Mouse (Mus musculus): ENCODE results near the gene Xrcc5. TPM values are rescaled to one million over a fixed set of nuclear protein-coding genes. Genes with fewer than 3 reads are reported as not detected.

Xrcc5 gene
- polyA plus RNA-seq, 1 experiment: 4.7 TPM

- no peak for DNase-seq
- Histone ChIP-seq H3K27me3 (ENCODE audit: control insufficient read depth, insufficient read depth, low read length) (no peaks in the 10 kb centered on the region), H3K4me1 (replicated peaks; ENCODE audit: control insufficient read depth, insufficient read depth, low read length) (peaks cover 3% of the 10 kb centered on the region), H3K27ac (ENCODE audit: control insufficient read depth, insufficient read depth, low read length) (no peak overlapping the region), H3K36me3 (ENCODE audit: control insufficient read depth, insufficient read depth, low read length) (no peaks in the 10 kb centered on the region), H3K4me3 (ENCODE audit: control insufficient read depth, insufficient read depth, low read length) (no peak overlapping the region)
- TF ChIP-seq CTCF (IDR thresholded peaks at IDR 0.05; ENCODE audit: borderline replicate concordance, control insufficient read depth, extremely low read depth, insufficient read depth, low read length, poor library complexity) (no peak), POLR2A (IDR thresholded peaks at IDR 0.05; ENCODE audit: control insufficient read depth, extremely low read depth, insufficient read depth, low read length, poor library complexity) (no peak)
- WGBS: 65% methylated on average over 4 of the region's 4 CpGs
Measured at GRCm38 (mm10) chr1:72287893-72288292, 19.3 kb upstream of the Xrcc5 start.

- DNase-seq: no peak
- Histone ChIP-seq H3K27ac (ENCODE audit: control insufficient read depth, insufficient read depth, low read length) (no peak overlapping the region), H3K27me3 (ENCODE audit: control insufficient read depth, insufficient read depth, low read length) (no peaks in the 10 kb centered on the region), H3K4me1 (replicated peaks; ENCODE audit: control insufficient read depth, insufficient read depth, low read length) (peaks cover 3% of the 10 kb centered on the region), H3K4me3 (ENCODE audit: control insufficient read depth, insufficient read depth, low read length) (no peak overlapping the region), H3K36me3 (ENCODE audit: control insufficient read depth, insufficient read depth, low read length) (no peaks in the 10 kb centered on the region)
- WGBS: 94% methylated on average over 4 of the region's 4 CpGs
- TF ChIP-seq CTCF (IDR thresholded peaks at IDR 0.05; ENCODE audit: borderline replicate concordance, control insufficient read depth, extremely low read depth, insufficient read depth, low read length, poor library complexity) (no peak), POLR2A (IDR thresholded peaks at IDR 0.05; ENCODE audit: control insufficient read depth, extremely low read depth, insufficient read depth, low read length, poor library complexity) (no peak)
Measured at GRCm38 (mm10) chr1:72288527-72289150, 18.6 kb upstream of the Xrcc5 start.

- Histone ChIP-seq H3K4me1 (replicated peaks; ENCODE audit: control insufficient read depth, insufficient read depth, low read length) (no peaks in the 10 kb centered on the region), H3K4me3 (ENCODE audit: control insufficient read depth, insufficient read depth, low read length) (no peak overlapping the region), H3K27ac (ENCODE audit: control insufficient read depth, insufficient read depth, low read length) (no peak overlapping the region), H3K36me3 (ENCODE audit: control insufficient read depth, insufficient read depth, low read length) (no peaks in the 10 kb centered on the region), H3K27me3 (ENCODE audit: control insufficient read depth, insufficient read depth, low read length) (no peaks in the 10 kb centered on the region)
- TF ChIP-seq POLR2A (IDR thresholded peaks at IDR 0.05; ENCODE audit: control insufficient read depth, extremely low read depth, insufficient read depth, low read length, poor library complexity): no peak
- no peak for TF ChIP-seq CTCF (IDR thresholded peaks at IDR 0.05; ENCODE audit: borderline replicate concordance, control insufficient read depth, extremely low read depth, insufficient read depth, low read length, poor library complexity)
- 96% methylated on average over 4 of the region's 4 CpGs for WGBS
- DNase-seq: no peak
Measured at GRCm38 (mm10) chr1:72290896-72291295, 16.3 kb upstream of the Xrcc5 start.

- TF ChIP-seq CTCF (IDR thresholded peaks at IDR 0.05; ENCODE audit: borderline replicate concordance, control insufficient read depth, extremely low read depth, insufficient read depth, low read length, poor library complexity) (no peak), POLR2A (IDR thresholded peaks at IDR 0.05; ENCODE audit: control insufficient read depth, extremely low read depth, insufficient read depth, low read length, poor library complexity) (no peak)
- H3K4me3 ChIP-seq (ENCODE audit: control insufficient read depth, insufficient read depth, low read length): no peak overlapping the region
- H3K27me3 ChIP-seq (ENCODE audit: control insufficient read depth, insufficient read depth, low read length): no peaks in the 10 kb centered on the region
- H3K36me3 ChIP-seq (ENCODE audit: control insufficient read depth, insufficient read depth, low read length): no peaks in the 10 kb centered on the region
- WGBS: 96% methylated on average over 4 of the region's 4 CpGs
- no peak overlapping the region for H3K27ac ChIP-seq (ENCODE audit: control insufficient read depth, insufficient read depth, low read length)
- no peak for DNase-seq
- H3K4me1 ChIP-seq (replicated peaks; ENCODE audit: control insufficient read depth, insufficient read depth, low read length): no peaks in the 10 kb centered on the region
Measured at GRCm38 (mm10) chr1:72291421-72291820, 15.8 kb upstream of the Xrcc5 start.

- 93% methylated on average over 2 of the region's 2 CpGs for WGBS
- no peak for DNase-seq
- Histone ChIP-seq H3K36me3 (ENCODE audit: control insufficient read depth, insufficient read depth, low read length) (no peaks in the 10 kb centered on the region), H3K27me3 (ENCODE audit: control insufficient read depth, insufficient read depth, low read length) (no peaks in the 10 kb centered on the region), H3K4me3 (ENCODE audit: control insufficient read depth, insufficient read depth, low read length) (no peak overlapping the region), H3K27ac (ENCODE audit: control insufficient read depth, insufficient read depth, low read length) (no peak overlapping the region), H3K4me1 (replicated peaks; ENCODE audit: control insufficient read depth, insufficient read depth, low read length) (no peaks in the 10 kb centered on the region)
- TF ChIP-seq CTCF (IDR thresholded peaks at IDR 0.05; ENCODE audit: borderline replicate concordance, control insufficient read depth, extremely low read depth, insufficient read depth, low read length, poor library complexity) (no peak), POLR2A (IDR thresholded peaks at IDR 0.05; ENCODE audit: control insufficient read depth, extremely low read depth, insufficient read depth, low read length, poor library complexity) (no peak)
Measured at GRCm38 (mm10) chr1:72291925-72292324, 15.3 kb upstream of the Xrcc5 start.

- no peaks in the 10 kb centered on the region for H3K4me1 ChIP-seq (replicated peaks; ENCODE audit: control insufficient read depth, insufficient read depth, low read length)
- TF ChIP-seq POLR2A (IDR thresholded peaks at IDR 0.05; ENCODE audit: control insufficient read depth, extremely low read depth, insufficient read depth, low read length, poor library complexity) (no peak), CTCF (IDR thresholded peaks at IDR 0.05; ENCODE audit: borderline replicate concordance, control insufficient read depth, extremely low read depth, insufficient read depth, low read length, poor library complexity) (no peak)
- DNase-seq: no peak
- 61% methylated on average over 4 of the region's 4 CpGs for WGBS
- H3K36me3 ChIP-seq (ENCODE audit: control insufficient read depth, insufficient read depth, low read length): no peaks in the 10 kb centered on the region
- no peak overlapping the region for H3K27ac ChIP-seq (ENCODE audit: control insufficient read depth, insufficient read depth, low read length)
- H3K4me3 ChIP-seq (ENCODE audit: control insufficient read depth, insufficient read depth, low read length): no peak overlapping the region
- H3K27me3 ChIP-seq (ENCODE audit: control insufficient read depth, insufficient read depth, low read length): no peaks in the 10 kb centered on the region
Measured at GRCm38 (mm10) chr1:72293869-72294663, 13.2 kb upstream of the Xrcc5 start.

Data from thymus, adult 2 months (tissue).